Mouse (Mus musculus): Measurements from ENCODE around the gene Casz1.

GRCm38 (mm10) chr4:148926459-148926858 is 122.2 kb downstream of the Casz1 start:
- TF ChIP-seq CTCF (conservative IDR thresholded peaks at IDR 0.05; ENCODE audit: low read length) (no peak), POU5F1 (IDR thresholded peaks at IDR 0.05; ENCODE audit: borderline replicate concordance, low read length) (no peak)

Data from E14TG2a.4 (cell line).